Mouse (Mus musculus): ENCODE data around the gene Zswim1. TPM values are rescaled to one million over a fixed set of nuclear protein-coding genes. Genes with fewer than 3 reads are reported as not detected.
"Not testable (repeated sequence)": the region's sequence is repeated elsewhere in the genome, so short reads cannot be mapped to it uniquely, and the experiment has no call there.

Zswim1 gene
- polyA plus RNA-seq, 1 experiment from 2014 or later: 26.8 TPM

GRCm38 (mm10) chr2:164857101-164857821 lies 34.8 kb downstream of the Zswim1 start, which contains the start of gene Pltp:
Gene Pltp, minus strand, starts transcription at chr2:164857711.
- ATAC-seq: peak; percentile 62
- H3K36me3 ChIP-seq (ENCODE audit: control insufficient read depth, insufficient read depth): no peaks in the 10 kb centered on the region
- H3K4me3 ChIP-seq (replicated peaks; ENCODE audit: low read length): peak within 1 kb of the TSS; percentile 45
- peak within 1 kb of the TSS; percentile 44 for H3K9ac ChIP-seq (replicated peaks; ENCODE audit: low read depth, low read length)
- H3K27me3 ChIP-seq (replicated peaks; ENCODE audit: control insufficient read depth, insufficient read depth, low read length): peaks cover 24% of the 10 kb centered on the region
- H3K4me2 ChIP-seq (ENCODE audit: low read length): peak within 1 kb of the TSS; percentile 67
- no peak within 1 kb of the TSS for H3K27ac ChIP-seq (ENCODE audit: low read length)
- no peaks in the 10 kb centered on the region for H3K9me3 ChIP-seq (ENCODE audit: control insufficient read depth, low read length)
- peaks cover 19% of the 10 kb centered on the region for H3K4me1 ChIP-seq (replicated peaks; ENCODE audit: control insufficient read depth, insufficient read depth, low read length)
- under 1% methylated on average over 44 of the region's 47 CpGs for WGBS

DNA sequence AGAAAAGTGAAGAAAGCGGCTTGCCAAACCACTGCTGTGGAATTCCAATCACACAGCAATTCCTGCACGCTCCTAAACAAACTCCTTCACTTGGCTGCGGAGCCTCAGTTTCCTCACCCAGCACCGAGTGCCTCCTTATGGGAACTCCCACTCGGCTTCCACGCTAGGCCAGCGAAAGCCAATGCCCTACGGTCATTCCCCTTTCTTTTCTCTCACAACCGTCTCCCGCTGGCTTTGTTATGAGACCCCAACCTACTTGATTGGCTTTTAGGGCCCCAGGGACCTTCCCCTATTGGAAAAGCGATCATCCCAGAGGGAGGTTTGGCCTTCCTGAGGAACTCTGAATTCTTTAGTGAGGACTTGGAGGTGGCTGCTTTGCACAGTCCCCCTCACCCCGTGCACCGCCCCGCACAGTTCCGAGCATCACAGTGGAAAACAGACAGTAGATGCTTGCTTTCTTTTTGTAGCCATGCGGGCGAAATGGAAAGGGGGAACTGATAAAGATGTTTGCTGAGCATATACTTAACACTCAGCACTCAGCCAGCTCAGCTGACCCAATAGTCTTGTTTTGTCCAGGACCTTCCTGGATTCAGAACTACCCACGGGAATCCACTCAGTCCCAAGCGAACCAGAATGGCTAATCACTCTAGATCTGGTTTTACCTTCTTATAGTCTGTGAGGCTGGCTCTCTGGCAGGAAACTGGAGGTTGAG lies 35.5 kb downstream of the Zswim1 start:
- Histone ChIP-seq H3K9me3 (ENCODE audit: control insufficient read depth, low read length) (no peaks in the 10 kb centered on the region), H3K4me3 (replicated peaks; ENCODE audit: low read length) (peak overlapping the region; percentile 45), H3K4me1 (replicated peaks; ENCODE audit: control insufficient read depth, insufficient read depth, low read length) (peaks cover 21% of the 10 kb centered on the region), H3K4me2 (ENCODE audit: low read length) (peak overlapping the region; percentile 67), H3K36me3 (ENCODE audit: control insufficient read depth, insufficient read depth) (no peaks in the 10 kb centered on the region), H3K27ac (ENCODE audit: low read length) (no peak overlapping the region), H3K9ac (replicated peaks; ENCODE audit: low read depth, low read length) (no peak overlapping the region), H3K27me3 (replicated peaks; ENCODE audit: control insufficient read depth, insufficient read depth, low read length) (peaks cover 24% of the 10 kb centered on the region)
- WGBS: 3% methylated on average over 19 of the region's 19 CpGs
- ATAC-seq: no peak

- WGBS: 52% methylated on average over 2 of the region's 2 CpGs
- Histone ChIP-seq H3K36me3 (ENCODE audit: control insufficient read depth, insufficient read depth) (no peaks in the 10 kb centered on the region), H3K9me3 (ENCODE audit: control insufficient read depth, low read length) (no peaks in the 10 kb centered on the region), H3K4me1 (replicated peaks; ENCODE audit: control insufficient read depth, insufficient read depth, low read length) (peaks cover 21% of the 10 kb centered on the region), H3K9ac (replicated peaks; ENCODE audit: low read depth, low read length) (no peak overlapping the region), H3K27ac (ENCODE audit: low read length) (no peak overlapping the region), H3K4me3 (replicated peaks; ENCODE audit: low read length) (no peak overlapping the region), H3K4me2 (ENCODE audit: low read length) (no peak overlapping the region), H3K27me3 (replicated peaks; ENCODE audit: control insufficient read depth, insufficient read depth, low read length) (peaks cover 22% of the 10 kb centered on the region)
- ATAC-seq: no peak
Observed at GRCm38 (mm10) chr2:164859155-164859554, 36.7 kb downstream of the Zswim1 start.

DNA sequence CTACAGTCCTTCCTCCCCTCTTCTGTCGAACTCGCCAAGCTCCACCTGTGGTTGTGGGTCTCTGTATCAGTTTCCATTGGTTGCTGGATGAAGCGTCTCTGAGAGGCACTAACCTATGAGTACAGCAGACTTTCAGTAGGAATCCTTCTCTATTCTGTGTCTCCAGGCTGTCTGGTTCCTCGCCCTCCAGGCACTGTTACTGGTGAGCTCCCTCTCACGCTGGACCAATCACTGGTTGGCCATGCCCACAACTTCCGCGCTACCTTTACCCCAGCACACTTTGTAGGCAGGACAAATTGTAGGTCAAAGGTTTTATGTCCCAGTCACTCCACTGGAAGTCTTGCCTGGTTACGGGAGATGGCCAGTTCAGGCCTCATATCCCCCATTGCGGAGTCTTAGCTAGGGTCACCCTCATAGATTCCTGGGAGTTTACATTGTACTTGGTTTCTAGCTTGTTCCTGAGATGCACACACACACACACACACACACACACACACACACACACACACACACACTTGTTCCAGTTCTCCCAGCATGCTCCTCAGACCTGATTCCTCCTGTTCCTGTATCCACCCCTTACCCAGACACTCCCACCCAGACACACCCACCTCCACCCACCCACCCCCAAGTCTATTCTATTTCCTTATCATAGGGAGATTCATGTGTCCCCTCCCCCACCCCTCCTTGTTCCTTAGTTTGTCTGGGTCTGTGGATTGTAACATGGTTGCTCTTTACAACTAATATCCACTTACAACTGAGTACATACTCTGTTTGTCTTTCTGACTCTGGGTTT lies 37.4 kb downstream of the Zswim1 start:
- no peak overlapping the region for H3K27ac ChIP-seq (ENCODE audit: low read length)
- 64% methylated on average over 9 of the region's 9 CpGs for WGBS
- peaks cover 18% of the 10 kb centered on the region for H3K27me3 ChIP-seq (replicated peaks; ENCODE audit: control insufficient read depth, insufficient read depth, low read length)
- no peaks in the 10 kb centered on the region for H3K36me3 ChIP-seq (ENCODE audit: control insufficient read depth, insufficient read depth)
- ATAC-seq: no peak
- H3K4me1 ChIP-seq (replicated peaks; ENCODE audit: control insufficient read depth, insufficient read depth, low read length): peaks cover 21% of the 10 kb centered on the region
- no peak overlapping the region for H3K4me2 ChIP-seq (ENCODE audit: low read length)
- no peak overlapping the region for H3K4me3 ChIP-seq (replicated peaks; ENCODE audit: low read length)
- no peak overlapping the region for H3K9ac ChIP-seq (replicated peaks; ENCODE audit: low read depth, low read length)
- no peaks in the 10 kb centered on the region for H3K9me3 ChIP-seq (ENCODE audit: control insufficient read depth, low read length)

DNA sequence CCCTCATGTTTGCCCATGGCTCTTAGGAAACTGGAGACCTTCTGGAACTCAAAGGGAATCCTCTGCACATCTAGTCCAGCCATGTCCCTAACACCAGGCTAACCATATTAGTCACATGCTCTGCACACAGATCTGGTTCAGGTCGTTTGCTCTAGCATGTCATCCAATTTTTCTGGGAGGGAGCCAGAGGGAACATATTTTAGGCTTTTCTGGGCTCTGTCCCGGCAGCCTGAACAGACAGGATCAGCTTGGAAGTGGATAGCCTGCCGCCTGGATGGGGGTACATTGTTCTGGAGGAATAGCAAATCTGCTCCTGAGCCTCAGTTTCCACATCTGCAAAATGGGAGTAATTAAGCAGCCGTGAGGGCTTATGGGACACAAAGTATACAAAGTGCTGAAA lies 38.6 kb downstream of the Zswim1 start:
- no peak for ATAC-seq
- H3K4me1 ChIP-seq (replicated peaks; ENCODE audit: control insufficient read depth, insufficient read depth, low read length): peaks cover 21% of the 10 kb centered on the region
- no peak overlapping the region for H3K4me2 ChIP-seq (ENCODE audit: low read length)
- no peak overlapping the region for H3K9ac ChIP-seq (replicated peaks; ENCODE audit: low read depth, low read length)
- no peak overlapping the region for H3K27ac ChIP-seq (ENCODE audit: low read length)
- 66% methylated on average over 4 of the region's 4 CpGs for WGBS
- no peaks in the 10 kb centered on the region for H3K9me3 ChIP-seq (ENCODE audit: control insufficient read depth, low read length)
- no peak overlapping the region for H3K4me3 ChIP-seq (replicated peaks; ENCODE audit: low read length)
- no peaks in the 10 kb centered on the region for H3K36me3 ChIP-seq (ENCODE audit: control insufficient read depth, insufficient read depth)
- H3K27me3 ChIP-seq (replicated peaks; ENCODE audit: control insufficient read depth, insufficient read depth, low read length): peaks cover 16% of the 10 kb centered on the region

- Histone ChIP-seq H3K4me3 (replicated peaks; ENCODE audit: low read length) (no peak overlapping the region), H3K36me3 (ENCODE audit: control insufficient read depth, insufficient read depth) (no peaks in the 10 kb centered on the region), H3K27ac (ENCODE audit: low read length) (peak overlapping the region; percentile 23; the same call in 1 of the 2 replicates), H3K9ac (replicated peaks; ENCODE audit: low read depth, low read length) (no peak overlapping the region), H3K9me3 (ENCODE audit: control insufficient read depth, low read length) (peaks cover under 1% of the 10 kb centered on the region; the same call in 1 of the 2 replicates), H3K27me3 (replicated peaks; ENCODE audit: control insufficient read depth, insufficient read depth, low read length) (peaks cover 4% of the 10 kb centered on the region), H3K4me1 (replicated peaks; ENCODE audit: control insufficient read depth, insufficient read depth, low read length) (peaks cover 12% of the 10 kb centered on the region), H3K4me2 (ENCODE audit: low read length) (no peak overlapping the region)
- ATAC-seq: peak; percentile 48; the same call in 1 of the 2 replicates
- 30% methylated on average over 9 of the region's 9 CpGs for WGBS
Observed at GRCm38 (mm10) chr2:164862179-164862861, 39.8 kb downstream of the Zswim1 start.

DNA sequence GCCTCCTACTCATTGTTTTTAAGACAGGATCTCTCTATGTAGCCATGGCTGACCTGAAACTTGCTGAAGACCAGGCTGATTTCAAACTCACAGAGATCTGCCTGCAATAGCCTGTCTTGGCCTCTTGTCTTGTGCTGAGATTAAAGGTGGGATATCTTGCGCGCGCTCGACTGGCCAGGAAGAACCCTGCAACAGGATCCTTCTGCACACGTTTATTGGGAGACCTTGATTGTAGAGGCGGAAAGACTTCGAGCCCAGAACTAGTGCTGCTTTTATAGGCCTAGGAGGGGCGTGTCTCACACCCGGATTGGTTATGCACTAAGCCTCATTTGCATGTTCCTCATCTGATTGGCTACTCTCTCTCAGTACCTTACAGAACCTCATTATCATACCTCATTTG lies 40.9 kb downstream of the Zswim1 start:
- not testable (repeated sequence) for ATAC-seq; H3K27ac ChIP-seq (ENCODE audit: low read length); H3K36me3 ChIP-seq (ENCODE audit: control insufficient read depth, insufficient read depth); H3K9ac ChIP-seq (replicated peaks; ENCODE audit: low read depth, low read length); H3K4me1 ChIP-seq (replicated peaks; ENCODE audit: control insufficient read depth, insufficient read depth, low read length); H3K27me3 ChIP-seq (replicated peaks; ENCODE audit: control insufficient read depth, insufficient read depth, low read length); H3K4me2 ChIP-seq (ENCODE audit: low read length); H3K9me3 ChIP-seq (ENCODE audit: control insufficient read depth, low read length); H3K4me3 ChIP-seq (replicated peaks; ENCODE audit: low read length)
- 89% methylated on average over 7 of the region's 9 CpGs for WGBS

- no peak overlapping the region for H3K4me3 ChIP-seq (replicated peaks; ENCODE audit: low read length)
- 86% methylated on average over 4 of the region's 4 CpGs for WGBS
- peaks cover 7% of the 10 kb centered on the region for H3K4me1 ChIP-seq (replicated peaks; ENCODE audit: control insufficient read depth, insufficient read depth, low read length)
- H3K9ac ChIP-seq (replicated peaks; ENCODE audit: low read depth, low read length): no peak overlapping the region
- no peak overlapping the region for H3K27ac ChIP-seq (ENCODE audit: low read length)
- H3K4me2 ChIP-seq (ENCODE audit: low read length): no peak overlapping the region
- H3K27me3 ChIP-seq (replicated peaks; ENCODE audit: control insufficient read depth, insufficient read depth, low read length): no peaks in the 10 kb centered on the region
- no peak for ATAC-seq
- H3K36me3 ChIP-seq (ENCODE audit: control insufficient read depth, insufficient read depth): no peaks in the 10 kb centered on the region
- peaks cover 5% of the 10 kb centered on the region for H3K9me3 ChIP-seq (ENCODE audit: control insufficient read depth, low read length)
Observed at GRCm38 (mm10) chr2:164864593-164864992, 42.1 kb downstream of the Zswim1 start.
